Mouse (Mus musculus) ES-CJ7 (cell line): Measurements from ENCODE around the gene Slc4a5.

Source experiments
- DNase-seq: peaks from one replicate; pipeline ENCODE4 v3.0.0; 2011; ENCODE audit warnings: low read depth, low spot score

Slc4a5 gene

GRCm38 (mm10) chr6:83219814-83220213 lies at the start of gene Slc4a5:
Gene Slc4a5 (plus strand): TSS chr6:83219828.
- DNase-seq: no peak

GRCm38 (mm10) chr6:83169872-83170271 lies 49.8 kb upstream of the Slc4a5 start:
- no peak for DNase-seq

- DNase-seq: no peak
Observed at GRCm38 (mm10) chr6:83171063-83171462, 48.6 kb upstream of the Slc4a5 start.

- no peak for DNase-seq
Observed at GRCm38 (mm10) chr6:83172240-83172920, 47.2 kb upstream of the Slc4a5 start.

- DNase-seq: no peak
Observed at GRCm38 (mm10) chr6:83175996-83176395, 43.6 kb upstream of the Slc4a5 start.

- DNase-seq: no peak
Observed at GRCm38 (mm10) chr6:83179390-83180117, 40.1 kb upstream of the Slc4a5 start.

- DNase-seq: no peak
Observed at GRCm38 (mm10) chr6:83180605-83181004, 39.0 kb upstream of the Slc4a5 start.

GRCm38 (mm10) chr6:83184858-83185435 lies 34.7 kb upstream of the Slc4a5 start:
- peak; percentile 33 for DNase-seq

GRCm38 (mm10) chr6:83185895-83186861 lies 33.5 kb upstream of the Slc4a5 start:
- DNase-seq: peak; percentile 81

- no peak for DNase-seq
Observed at GRCm38 (mm10) chr6:83186946-83187345, 32.7 kb upstream of the Slc4a5 start.

GRCm38 (mm10) chr6:83193571-83193970 lies 26.1 kb upstream of the Slc4a5 start:
- no peak for DNase-seq

- DNase-seq: peak; percentile 71
Observed at GRCm38 (mm10) chr6:83197345-83198004, 22.2 kb upstream of the Slc4a5 start.

GRCm38 (mm10) chr6:83203320-83203719 lies 16.3 kb upstream of the Slc4a5 start:
- DNase-seq: no peak

GRCm38 (mm10) chr6:83205851-83206250 lies 13.8 kb upstream of the Slc4a5 start:
- DNase-seq: no peak

- DNase-seq: no peak
Observed at GRCm38 (mm10) chr6:83206321-83206720, 13.3 kb upstream of the Slc4a5 start.

GRCm38 (mm10) chr6:83207361-83208049 lies 12.1 kb upstream of the Slc4a5 start:
- no peak for DNase-seq

- DNase-seq: no peak
Observed at GRCm38 (mm10) chr6:83208050-83208400, 11.6 kb upstream of the Slc4a5 start.

GRCm38 (mm10) chr6:83210495-83210894 lies 9.1 kb upstream of the Slc4a5 start:
- no peak for DNase-seq

GRCm38 (mm10) chr6:83211526-83211925 lies 8.1 kb upstream of the Slc4a5 start:
- no peak for DNase-seq

- DNase-seq: peak; percentile 74
Observed at GRCm38 (mm10) chr6:83215002-83215666, 4.5 kb upstream of the Slc4a5 start.
